Mouse (Mus musculus): ENCODE results near the gene Rpp30. TPM values are rescaled to one million over a fixed set of nuclear protein-coding genes. Genes with fewer than 3 reads are reported as not detected.

The Rpp30 gene
- total RNA-seq, 2 experiments from 2014 or later: 20.1 to 28.2 TPM

DNA sequence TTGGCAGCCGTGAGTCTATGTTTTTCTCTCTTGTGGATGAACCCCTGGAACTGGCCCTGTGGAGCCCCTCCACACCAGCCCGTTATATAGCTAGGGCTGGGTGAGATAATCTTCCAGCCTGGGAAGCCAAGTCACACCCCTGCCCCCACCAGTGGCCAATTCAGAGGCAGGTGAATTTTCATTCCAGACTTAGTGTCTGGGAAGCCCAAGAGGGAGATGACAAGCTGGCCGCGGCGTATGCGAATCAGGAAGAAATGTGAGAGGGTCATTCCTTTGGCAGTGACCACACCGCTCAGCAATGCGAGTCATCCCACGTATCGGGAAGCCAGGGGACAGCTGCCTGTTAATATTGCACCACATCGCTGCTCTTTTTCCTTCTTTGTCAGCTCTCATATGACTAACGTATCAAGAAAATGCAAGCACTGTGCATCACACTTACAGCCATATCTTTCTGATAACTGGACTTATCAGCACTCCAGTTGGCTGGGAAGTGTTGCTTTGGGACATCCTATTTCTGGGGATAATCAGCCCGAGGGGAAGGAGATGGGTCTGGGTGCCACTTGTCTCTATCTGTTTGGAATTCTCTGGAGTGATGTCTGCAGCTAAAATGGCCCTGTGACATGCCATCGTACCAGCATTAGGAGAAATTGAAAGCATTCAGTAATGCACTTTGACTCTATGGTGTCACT is 36.4 kb downstream of the Rpp30 start, which contains the start of gene Ankrd1:
Ankrd1 (minus strand) TSS at position 317 of the 689 bp plus-strand sequence.
- DNase-seq: no peak
- intact Hi-C loops (cut with DNase I): no loop called here

DNA sequence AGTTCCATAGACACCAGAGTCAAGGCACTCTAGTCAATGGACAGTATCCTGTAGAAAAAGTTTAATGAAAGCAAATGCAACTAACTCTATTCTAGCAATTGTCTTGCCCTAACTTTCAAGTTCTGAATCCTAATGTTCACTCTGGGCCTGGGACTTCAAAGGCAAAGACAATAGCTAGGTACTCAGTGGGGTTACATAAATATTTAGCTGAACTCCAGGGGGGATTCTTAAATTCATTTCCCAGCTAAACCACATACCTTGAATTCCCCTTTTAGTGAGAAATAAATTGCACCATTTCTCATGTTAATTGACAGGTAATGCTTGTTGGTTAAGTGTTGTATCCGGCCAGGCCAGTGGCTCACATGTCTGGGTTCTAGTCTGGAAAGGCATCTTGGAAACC is 40.7 kb downstream of the Rpp30 start:
- no peak for DNase-seq
- intact Hi-C loops (cut with DNase I): no loop called here

DNA sequence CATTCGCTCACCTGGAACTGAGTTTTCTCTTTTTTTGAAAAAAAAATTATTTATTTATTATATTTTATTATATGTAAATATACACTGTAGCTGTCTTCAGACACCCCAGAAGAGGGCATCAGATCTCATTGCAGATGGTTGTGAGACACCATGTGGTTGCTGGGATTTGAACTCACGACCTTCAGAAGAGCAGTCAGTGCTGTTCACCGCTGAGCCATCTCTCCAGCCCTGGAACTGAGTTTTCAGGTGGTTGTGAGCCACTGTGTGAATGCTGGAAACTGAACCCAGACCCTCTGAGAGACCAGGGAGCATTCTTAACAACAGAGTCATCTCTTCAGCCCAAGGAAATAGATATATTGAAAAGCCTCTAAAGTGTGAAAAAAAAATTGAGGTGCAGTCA is 44.9 kb downstream of the Rpp30 start:
- DNase-seq: no peak
- intact Hi-C loops (cut with DNase I): no loop called here

DNA sequence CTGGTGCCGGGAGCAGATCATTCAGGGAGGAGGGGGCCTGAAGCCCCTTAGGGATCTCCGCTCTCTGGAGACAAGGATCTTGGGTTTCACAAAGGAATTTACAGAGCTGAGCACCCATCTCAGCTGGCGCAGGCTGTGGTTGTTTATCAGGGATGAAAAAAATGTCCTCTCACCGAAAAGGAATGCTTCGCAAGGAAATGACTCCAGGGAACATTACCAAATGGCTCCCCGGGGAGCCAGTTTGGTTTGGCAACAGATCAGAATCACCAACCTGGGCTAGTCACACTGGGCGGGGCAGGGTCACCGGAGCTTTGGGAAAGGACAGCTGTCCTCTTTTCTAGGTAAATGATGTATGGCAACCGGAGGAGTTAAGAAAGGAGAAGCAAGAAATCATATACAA is 45.7 kb downstream of the Rpp30 start:
- no peak for DNase-seq
- intact Hi-C loops (cut with DNase I): no loop called here

- no peak for DNase-seq
- intact Hi-C loops (cut with DNase I): no loop called here
Measured at GRCm38 (mm10) chr19:36129643-36130042, 46.1 kb downstream of the Rpp30 start.

- no peak for DNase-seq
- intact Hi-C loops (cut with DNase I): no loop called here
Measured at GRCm38 (mm10) chr19:36130181-36130580, 46.7 kb downstream of the Rpp30 start.

DNA sequence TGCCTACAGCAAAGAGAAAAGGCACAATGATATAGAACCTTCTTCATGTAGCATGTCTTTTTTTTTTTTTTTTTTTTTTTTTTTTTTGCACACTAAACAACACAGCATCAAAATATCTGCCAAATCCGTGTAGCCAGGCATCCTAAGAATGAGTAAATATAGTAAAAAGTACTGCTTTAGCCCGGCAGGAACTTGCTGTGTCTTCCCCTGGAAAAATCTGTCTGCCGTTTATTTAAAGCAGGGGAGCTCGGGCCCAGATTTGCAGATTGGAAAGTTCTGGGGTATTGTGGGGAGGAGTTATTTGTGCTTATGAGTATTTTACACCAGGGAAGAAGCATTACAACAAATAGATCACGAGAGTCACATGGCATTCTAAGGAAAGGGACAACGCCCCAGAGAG is 48.5 kb downstream of the Rpp30 start:
- no peak for DNase-seq
- intact Hi-C loops (cut with DNase I): no loop called here

GRCm38 (mm10) chr19:36133064-36133463 is 49.5 kb downstream of the Rpp30 start:
- DNase-seq: no peak
- intact Hi-C loops (cut with DNase I): no loop called here

GRCm38 (mm10) chr19:36133731-36134130 is 50.2 kb downstream of the Rpp30 start:
- no peak for DNase-seq
- intact Hi-C loops (cut with DNase I): no loop called here

DNA sequence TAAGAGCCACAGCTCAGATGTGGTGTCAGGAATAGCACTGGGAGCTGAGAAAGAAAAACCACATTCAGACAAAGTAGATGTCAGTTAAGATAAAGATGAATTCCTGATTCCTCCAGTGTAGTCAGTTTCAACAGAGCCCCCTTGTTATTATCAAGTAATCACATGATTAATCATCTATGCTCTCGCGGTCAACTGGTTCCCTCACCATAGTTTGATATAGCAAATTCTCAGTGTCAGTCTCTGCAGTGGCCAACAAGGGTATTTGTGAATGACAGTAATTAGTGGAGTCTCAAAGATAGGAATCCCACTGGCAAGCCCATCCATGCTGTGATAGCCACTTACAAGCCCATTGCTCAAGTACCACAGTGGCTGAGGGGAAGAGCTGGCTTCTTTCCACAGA is 60.1 kb downstream of the Rpp30 start:
- intact Hi-C loops (cut with DNase I): no loop called here
- no peak for DNase-seq

DNA sequence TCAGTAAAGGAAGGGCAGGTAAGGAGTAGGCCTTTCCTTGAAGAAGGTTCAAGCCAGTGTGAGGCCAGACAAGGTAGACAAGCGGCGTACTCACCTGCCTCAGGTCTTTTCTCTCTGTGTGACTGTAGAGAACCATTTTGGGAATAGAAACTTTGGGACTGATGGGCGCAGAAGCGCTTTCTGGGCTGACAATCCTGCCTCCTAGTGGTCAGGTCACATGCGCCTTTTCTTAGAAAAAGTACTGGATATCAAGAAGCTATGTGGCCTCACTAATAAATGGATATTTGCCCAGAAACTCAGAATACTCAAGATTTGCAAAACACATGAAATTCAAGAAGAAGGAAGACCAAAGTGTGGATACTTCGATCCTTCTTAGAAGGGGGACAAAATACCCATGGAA is 65.1 kb downstream of the Rpp30 start:
- DNase-seq: no peak
- intact Hi-C loops (cut with DNase I): no loop called here

GRCm38 (mm10) chr19:36150241-36151007 is 66.9 kb downstream of the Rpp30 start:
- DNase-seq: no peak
- intact Hi-C loops (cut with DNase I): no loop called here

Other genes with a start within 250 kb of the Rpp30 start
- gene Htr7, start 26.2 kb upstream of the Rpp30 start, total RNA-seq (2021): 10 to 100 TPM in 1 of 2 experiments, 1 to 10 TPM in 1; 9.3 to 11.4 TPM
- not detected for gene Ankrd1, start 36.4 kb downstream of the Rpp30 start, total RNA-seq (2021)

All from left cerebral cortex, postnatal 4 days (tissue).